Mouse (Mus musculus): ENCODE results near the gene Fsip1. TPM values are rescaled to one million over a fixed set of nuclear protein-coding genes. Genes with fewer than 3 reads are reported as not detected.

Gene Fsip1
- polyA plus RNA-seq, 1 experiment = 3.1 TPM

DNA sequence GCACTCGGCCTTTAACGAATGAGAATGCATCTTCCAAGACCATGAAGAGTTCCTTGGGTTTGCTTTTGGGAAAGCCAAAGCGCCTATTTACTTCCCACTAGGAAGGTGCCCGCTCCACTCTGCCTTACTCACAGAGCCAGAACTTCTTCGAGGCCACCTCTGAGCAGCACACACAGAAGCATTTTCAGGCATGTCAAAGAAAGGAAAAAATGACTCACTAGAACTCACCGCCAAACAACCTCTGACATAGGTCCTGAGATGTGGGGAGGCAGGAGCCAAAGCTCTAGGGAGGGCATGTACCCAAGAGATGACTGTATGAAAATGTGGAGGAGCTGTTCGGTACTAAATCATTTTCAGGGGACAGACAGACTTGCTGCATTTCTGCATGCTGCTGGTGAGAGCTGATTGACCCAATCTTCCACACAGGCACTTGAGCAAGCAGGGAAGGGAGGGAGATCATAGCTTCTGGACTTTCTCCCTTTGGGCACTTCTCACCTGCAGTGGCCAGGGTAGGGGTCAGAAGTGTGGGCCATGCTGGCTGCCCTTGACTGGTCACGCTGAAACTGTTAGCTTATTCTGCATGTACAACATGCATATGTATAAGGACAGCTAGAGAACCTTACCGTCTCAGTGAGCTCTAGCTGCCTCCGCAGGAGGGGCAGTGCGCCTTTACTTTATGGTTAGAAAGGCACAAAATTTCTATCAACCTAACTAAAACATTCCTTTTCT is 131.4 kb downstream of the Fsip1 start:
- no peaks in the 10 kb centered on the region for H3K27me3 ChIP-seq (ENCODE audit: control insufficient read depth, insufficient read depth, low read length, poor library complexity, severe bottlenecking)
- no peaks in the 10 kb centered on the region for H3K36me3 ChIP-seq (ENCODE audit: control insufficient read depth, insufficient read depth, low read length, poor library complexity, severe bottlenecking)
- no peak overlapping the region for H3K4me3 ChIP-seq (ENCODE audit: low read depth, low read length)
- no peaks in the 10 kb centered on the region for H3K4me1 ChIP-seq (ENCODE audit: control insufficient read depth, insufficient read depth, low read length)
- H3K9me3 ChIP-seq (replicated peaks; ENCODE audit: control insufficient read depth, insufficient read depth, low read length, poor library complexity, severe bottlenecking) = no peaks in the 10 kb centered on the region
- H3K27ac ChIP-seq (ENCODE audit: insufficient read depth, low read length) = no peak overlapping the region
- TF ChIP-seq EP300 (IDR thresholded peaks at IDR 0.05; ENCODE audit: insufficient read depth, low read depth, low read length) (no peak), CTCF (IDR thresholded peaks at IDR 0.05; ENCODE audit: low read depth, low read length) (no peak), POLR2A (IDR thresholded peaks at IDR 0.05; ENCODE audit: insufficient read depth, low read length) (no peak)
- no peak overlapping the region for H3K9ac ChIP-seq (ENCODE audit: low read depth, poor library complexity, severe bottlenecking)

DNA sequence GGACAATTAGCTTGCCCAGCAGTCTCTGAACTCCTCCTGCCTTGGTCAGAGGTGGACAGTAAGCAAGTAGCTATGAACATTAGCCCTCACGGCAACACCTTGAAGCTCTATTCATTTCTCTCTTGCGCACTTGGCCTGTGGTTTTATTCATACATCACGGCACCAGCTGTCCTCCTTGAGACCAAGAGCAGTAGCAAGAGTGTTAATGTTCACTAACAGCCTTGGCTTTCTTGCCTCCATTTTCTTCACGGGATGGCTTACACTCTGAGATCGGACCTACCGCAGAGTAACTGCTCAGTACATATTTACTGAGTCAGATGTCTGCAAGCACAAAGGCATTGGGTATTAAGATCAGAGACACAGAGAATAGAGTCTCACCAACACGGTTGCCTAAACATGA is 132.3 kb downstream of the Fsip1 start:
- Histone ChIP-seq H3K36me3 (ENCODE audit: control insufficient read depth, insufficient read depth, low read length, poor library complexity, severe bottlenecking) (no peaks in the 10 kb centered on the region), H3K9ac (ENCODE audit: low read depth, poor library complexity, severe bottlenecking) (no peak overlapping the region), H3K4me3 (ENCODE audit: low read depth, low read length) (no peak overlapping the region), H3K4me1 (ENCODE audit: control insufficient read depth, insufficient read depth, low read length) (no peaks in the 10 kb centered on the region), H3K27ac (ENCODE audit: insufficient read depth, low read length) (no peak overlapping the region), H3K9me3 (replicated peaks; ENCODE audit: control insufficient read depth, insufficient read depth, low read length, poor library complexity, severe bottlenecking) (no peaks in the 10 kb centered on the region), H3K27me3 (ENCODE audit: control insufficient read depth, insufficient read depth, low read length, poor library complexity, severe bottlenecking) (no peaks in the 10 kb centered on the region)
- TF ChIP-seq EP300 (IDR thresholded peaks at IDR 0.05; ENCODE audit: insufficient read depth, low read depth, low read length) (no peak), CTCF (IDR thresholded peaks at IDR 0.05; ENCODE audit: low read depth, low read length) (no peak), POLR2A (IDR thresholded peaks at IDR 0.05; ENCODE audit: insufficient read depth, low read length) (no peak)

DNA sequence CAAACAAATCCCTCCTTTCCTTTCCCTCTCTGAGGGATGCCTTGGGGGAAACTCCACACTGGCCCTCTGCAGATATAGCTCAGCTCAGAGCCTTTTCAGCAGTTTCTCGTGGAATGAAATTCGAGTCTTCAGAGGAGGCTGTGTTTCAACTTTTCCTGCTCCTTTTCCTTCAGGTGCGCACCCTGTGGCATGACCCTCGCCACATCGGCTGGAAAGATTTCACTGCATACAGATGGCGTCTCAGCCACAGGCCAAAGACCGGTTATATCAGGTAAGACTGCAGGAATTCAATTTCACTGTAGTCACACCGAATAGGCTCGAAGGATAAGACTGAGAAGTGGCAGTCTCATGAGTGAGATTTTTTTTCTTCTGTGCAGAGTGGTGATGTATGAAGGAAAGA is 133.0 kb downstream of the Fsip1 start:
- Histone ChIP-seq H3K36me3 (ENCODE audit: control insufficient read depth, insufficient read depth, low read length, poor library complexity, severe bottlenecking) (no peaks in the 10 kb centered on the region), H3K4me1 (ENCODE audit: control insufficient read depth, insufficient read depth, low read length) (no peaks in the 10 kb centered on the region), H3K27ac (ENCODE audit: insufficient read depth, low read length) (no peak overlapping the region), H3K4me3 (ENCODE audit: low read depth, low read length) (no peak overlapping the region), H3K27me3 (ENCODE audit: control insufficient read depth, insufficient read depth, low read length, poor library complexity, severe bottlenecking) (no peaks in the 10 kb centered on the region), H3K9ac (ENCODE audit: low read depth, poor library complexity, severe bottlenecking) (no peak overlapping the region), H3K9me3 (replicated peaks; ENCODE audit: control insufficient read depth, insufficient read depth, low read length, poor library complexity, severe bottlenecking) (no peaks in the 10 kb centered on the region)
- no peak for TF ChIP-seq POLR2A (IDR thresholded peaks at IDR 0.05; ENCODE audit: insufficient read depth, low read length)
- no peak for TF ChIP-seq EP300 (IDR thresholded peaks at IDR 0.05; ENCODE audit: insufficient read depth, low read depth, low read length)
- TF ChIP-seq CTCF (IDR thresholded peaks at IDR 0.05; ENCODE audit: low read depth, low read length) = no peak

DNA sequence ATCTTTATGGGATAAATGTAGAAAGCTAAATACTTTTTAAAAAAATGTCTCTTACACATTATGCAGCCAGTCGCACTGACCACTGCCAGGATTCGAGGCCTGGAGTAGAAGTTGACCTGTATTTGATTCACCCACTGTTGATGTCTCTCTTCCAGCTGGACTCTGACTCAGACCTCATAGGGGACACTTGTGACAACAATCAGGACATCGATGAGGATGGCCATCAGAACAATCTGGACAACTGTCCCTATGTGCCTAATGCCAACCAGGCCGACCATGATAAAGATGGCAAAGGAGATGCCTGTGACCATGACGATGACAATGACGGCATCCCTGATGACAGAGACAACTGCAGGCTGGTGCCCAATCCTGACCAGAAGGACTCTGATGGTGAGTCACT is 134.5 kb downstream of the Fsip1 start:
- Histone ChIP-seq H3K27me3 (ENCODE audit: control insufficient read depth, insufficient read depth, low read length, poor library complexity, severe bottlenecking) (no peaks in the 10 kb centered on the region), H3K27ac (ENCODE audit: insufficient read depth, low read length) (no peak overlapping the region), H3K9me3 (replicated peaks; ENCODE audit: control insufficient read depth, insufficient read depth, low read length, poor library complexity, severe bottlenecking) (no peaks in the 10 kb centered on the region), H3K36me3 (ENCODE audit: control insufficient read depth, insufficient read depth, low read length, poor library complexity, severe bottlenecking) (no peaks in the 10 kb centered on the region), H3K4me3 (ENCODE audit: low read depth, low read length) (no peak overlapping the region), H3K9ac (ENCODE audit: low read depth, poor library complexity, severe bottlenecking) (no peak overlapping the region), H3K4me1 (ENCODE audit: control insufficient read depth, insufficient read depth, low read length) (no peaks in the 10 kb centered on the region)
- no peak for TF ChIP-seq CTCF (IDR thresholded peaks at IDR 0.05; ENCODE audit: low read depth, low read length)
- no peak for TF ChIP-seq POLR2A (IDR thresholded peaks at IDR 0.05; ENCODE audit: insufficient read depth, low read length)
- TF ChIP-seq EP300 (IDR thresholded peaks at IDR 0.05; ENCODE audit: insufficient read depth, low read depth, low read length) = no peak

DNA sequence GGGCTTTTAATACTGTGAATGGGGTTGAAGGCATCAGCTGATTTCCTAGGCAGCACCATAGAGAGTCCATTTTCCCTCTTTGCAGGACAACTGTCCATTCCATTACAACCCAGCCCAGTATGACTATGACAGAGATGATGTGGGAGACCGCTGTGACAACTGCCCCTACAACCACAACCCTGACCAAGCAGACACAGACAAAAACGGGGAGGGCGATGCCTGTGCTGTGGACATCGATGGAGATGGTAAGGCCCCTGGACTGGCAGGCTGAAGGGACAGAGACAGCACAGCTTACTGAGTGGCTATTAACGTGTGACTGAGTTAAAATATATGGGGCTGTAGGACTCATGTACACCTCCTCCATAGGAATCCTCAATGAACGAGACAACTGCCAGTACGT is 136.0 kb downstream of the Fsip1 start:
- Histone ChIP-seq H3K9me3 (replicated peaks; ENCODE audit: control insufficient read depth, insufficient read depth, low read length, poor library complexity, severe bottlenecking) (no peaks in the 10 kb centered on the region), H3K27me3 (ENCODE audit: control insufficient read depth, insufficient read depth, low read length, poor library complexity, severe bottlenecking) (no peaks in the 10 kb centered on the region), H3K4me3 (ENCODE audit: low read depth, low read length) (no peak overlapping the region), H3K4me1 (ENCODE audit: control insufficient read depth, insufficient read depth, low read length) (no peaks in the 10 kb centered on the region), H3K36me3 (ENCODE audit: control insufficient read depth, insufficient read depth, low read length, poor library complexity, severe bottlenecking) (no peaks in the 10 kb centered on the region), H3K9ac (ENCODE audit: low read depth, poor library complexity, severe bottlenecking) (no peak overlapping the region), H3K27ac (ENCODE audit: insufficient read depth, low read length) (no peak overlapping the region)
- TF ChIP-seq CTCF (IDR thresholded peaks at IDR 0.05; ENCODE audit: low read depth, low read length) (no peak), POLR2A (IDR thresholded peaks at IDR 0.05; ENCODE audit: insufficient read depth, low read length) (no peak), EP300 (IDR thresholded peaks at IDR 0.05; ENCODE audit: insufficient read depth, low read depth, low read length) (no peak)

DNA sequence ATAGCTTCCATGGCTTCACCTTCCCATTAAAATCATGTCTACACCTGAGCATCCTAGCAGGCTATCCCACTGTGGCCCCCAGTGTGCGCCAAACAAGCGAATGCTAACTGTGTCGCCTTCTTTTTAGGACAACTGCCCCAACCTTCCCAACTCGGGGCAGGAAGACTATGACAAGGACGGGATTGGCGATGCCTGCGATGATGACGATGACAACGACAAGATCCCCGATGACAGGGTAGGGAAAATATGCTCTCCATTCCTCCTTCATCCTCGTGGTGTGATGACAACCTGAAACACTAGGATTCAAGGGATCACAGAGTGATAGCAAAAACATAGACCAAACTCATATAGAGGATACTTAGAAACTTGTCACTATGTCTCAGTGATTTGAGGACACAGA is 136.7 kb downstream of the Fsip1 start:
- TF ChIP-seq CTCF (IDR thresholded peaks at IDR 0.05; ENCODE audit: low read depth, low read length) (no peak), EP300 (IDR thresholded peaks at IDR 0.05; ENCODE audit: insufficient read depth, low read depth, low read length) (no peak), POLR2A (IDR thresholded peaks at IDR 0.05; ENCODE audit: insufficient read depth, low read length) (no peak)
- no peaks in the 10 kb centered on the region for H3K4me1 ChIP-seq (ENCODE audit: control insufficient read depth, insufficient read depth, low read length)
- H3K36me3 ChIP-seq (ENCODE audit: control insufficient read depth, insufficient read depth, low read length, poor library complexity, severe bottlenecking) = no peaks in the 10 kb centered on the region
- H3K9me3 ChIP-seq (replicated peaks; ENCODE audit: control insufficient read depth, insufficient read depth, low read length, poor library complexity, severe bottlenecking) = no peaks in the 10 kb centered on the region
- H3K4me3 ChIP-seq (ENCODE audit: low read depth, low read length) = no peak overlapping the region
- H3K27me3 ChIP-seq (ENCODE audit: control insufficient read depth, insufficient read depth, low read length, poor library complexity, severe bottlenecking) = no peaks in the 10 kb centered on the region
- no peak overlapping the region for H3K27ac ChIP-seq (ENCODE audit: insufficient read depth, low read length)
- H3K9ac ChIP-seq (ENCODE audit: low read depth, poor library complexity, severe bottlenecking) = no peak overlapping the region
